Mouse (Mus musculus) CD4-positive helper T cell, adult 2 months (primary cell): ENCODE data around the gene Cd22.

Experiments used
- DNase-seq: peaks from one replicate; pipeline ENCODE4 v3.0.0-alpha.2; 2012; ENCODE audit warnings: low read depth, missing footprints, low spot score

The Cd22 gene

GRCm38 (mm10) chr7:30820854-30821445 lies 59.2 kb downstream of the Cd22 start:
- DNase-seq, result no peak

- no peak for DNase-seq
Observed at GRCm38 (mm10) chr7:30820131-30820530, 60.0 kb downstream of the Cd22 start.
